Mouse (Mus musculus): ENCODE results near the gene Hsf2bp. TPM values are rescaled to one million over a fixed set of nuclear protein-coding genes. Genes with fewer than 3 reads are reported as not detected.

Gene Hsf2bp
- polyA plus RNA-seq, 1 experiment from 2014 or later, result 0.60 TPM

DNA sequence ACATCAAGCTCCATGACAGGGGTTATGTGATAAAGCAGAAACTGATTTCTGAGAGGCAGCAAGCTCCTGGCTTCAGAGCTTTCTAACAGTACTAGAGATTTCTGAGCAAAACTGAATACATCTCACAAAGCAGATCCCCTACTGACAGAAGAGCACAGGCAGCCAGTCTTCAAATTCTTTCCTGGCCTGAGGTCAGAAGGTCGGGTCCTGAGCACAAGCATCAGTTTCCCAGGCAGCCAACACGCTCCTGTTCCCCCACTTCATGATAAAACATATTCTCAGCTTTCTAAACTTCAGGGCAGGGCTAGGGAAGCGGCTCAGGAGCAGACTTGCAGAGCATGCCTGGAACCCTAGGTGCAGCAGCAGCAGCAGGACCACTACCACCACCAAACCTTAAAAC lies 52.7 kb downstream of the Hsf2bp start:
- Histone ChIP-seq H3K27me3 (replicated peaks) (no peaks in the 10 kb centered on the region), H3K9me3 (replicated peaks) (no peaks in the 10 kb centered on the region), H3K4me2 (no peak overlapping the region), H3K27ac (ENCODE audit: poor library complexity, severe bottlenecking) (no peak overlapping the region), H3K4me3 (no peak overlapping the region), H3K9ac (no peak overlapping the region), H3K4me1 (replicated peaks) (peaks cover 27% of the 10 kb centered on the region), H3K36me3 (no peaks in the 10 kb centered on the region)
- 36% methylated on average over 3 of the region's 3 CpGs for WGBS
- ATAC-seq (ENCODE audit: insufficient number of reproducible peaks, low FRiP score), result no peak

DNA sequence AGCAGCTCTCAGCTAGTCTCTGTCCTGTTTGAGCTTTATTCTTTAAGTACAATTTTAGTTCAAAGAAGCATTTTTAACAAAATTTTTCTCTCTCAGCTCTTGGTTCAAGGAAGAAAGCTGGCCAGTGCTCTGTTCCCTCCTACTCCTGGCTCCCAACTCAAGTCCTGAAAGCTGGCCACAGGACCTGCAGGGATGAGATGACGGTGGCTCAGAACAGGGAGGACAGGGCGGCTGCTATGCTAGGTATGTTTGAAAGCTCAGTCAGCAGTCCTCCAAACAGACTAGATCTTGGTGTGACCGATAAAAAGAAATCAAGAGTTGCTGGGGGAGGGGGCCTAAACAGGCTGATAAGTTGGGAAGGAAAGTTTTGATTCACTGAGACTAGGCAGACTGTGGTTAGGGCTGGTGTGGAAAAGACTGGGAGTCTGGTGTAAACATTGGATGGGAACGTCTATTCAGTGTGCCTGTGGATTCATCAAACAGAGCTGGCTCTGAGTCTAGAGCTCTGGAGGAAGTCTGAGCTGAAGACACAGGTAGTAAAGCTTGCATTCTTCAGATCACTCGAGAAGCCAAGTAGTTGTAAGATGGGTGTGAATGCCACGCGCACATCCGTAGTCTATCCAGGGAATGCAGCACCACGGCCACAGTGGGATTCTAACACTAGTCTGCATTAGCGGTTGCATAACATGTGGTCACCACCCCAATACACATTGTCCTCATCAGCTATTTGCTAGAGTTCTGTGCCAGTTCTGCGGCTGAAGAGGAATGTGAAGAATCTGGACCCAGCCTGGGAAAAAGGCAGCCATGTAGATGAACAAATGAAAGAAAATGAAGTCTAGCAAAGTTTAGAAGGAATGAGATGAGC lies 53.6 kb downstream of the Hsf2bp start:
- Histone ChIP-seq H3K4me2 (no peak overlapping the region), H3K4me3 (no peak overlapping the region), H3K27me3 (replicated peaks) (no peaks in the 10 kb centered on the region), H3K4me1 (replicated peaks) (peaks cover 22% of the 10 kb centered on the region), H3K9me3 (replicated peaks) (no peaks in the 10 kb centered on the region), H3K9ac (no peak overlapping the region), H3K36me3 (no peaks in the 10 kb centered on the region), H3K27ac (ENCODE audit: poor library complexity, severe bottlenecking) (no peak overlapping the region)
- 61% methylated on average over 11 of the region's 11 CpGs for WGBS
- ATAC-seq (ENCODE audit: insufficient number of reproducible peaks, low FRiP score), result no peak

DNA sequence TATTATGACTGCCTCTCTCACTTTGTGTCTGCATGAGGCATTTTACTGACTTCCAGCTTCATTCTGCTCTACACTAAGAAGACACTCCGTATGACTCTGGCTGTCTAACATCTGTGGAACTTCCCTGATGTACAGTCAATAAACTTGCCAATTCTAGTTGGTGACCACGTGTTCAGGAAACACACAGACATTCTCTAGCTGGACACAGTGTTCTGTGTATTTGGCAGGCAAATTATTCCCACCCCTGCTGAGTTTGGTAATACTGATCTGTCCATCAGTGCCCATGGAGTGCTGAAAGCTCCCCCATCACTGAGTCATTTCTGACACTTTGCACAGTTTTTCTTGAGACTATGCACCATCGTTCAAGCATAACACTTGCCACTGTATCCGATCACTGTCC lies 56.3 kb downstream of the Hsf2bp start:
- Histone ChIP-seq H3K27ac (ENCODE audit: poor library complexity, severe bottlenecking) (no peak overlapping the region), H3K4me2 (no peak overlapping the region), H3K27me3 (replicated peaks) (no peaks in the 10 kb centered on the region), H3K36me3 (no peaks in the 10 kb centered on the region), H3K4me1 (replicated peaks) (peaks cover 22% of the 10 kb centered on the region), H3K4me3 (no peak overlapping the region), H3K9me3 (replicated peaks) (no peaks in the 10 kb centered on the region), H3K9ac (no peak overlapping the region)
- no peak for ATAC-seq (ENCODE audit: insufficient number of reproducible peaks, low FRiP score)
- WGBS, result 71% methylated on average over 4 of the region's 4 CpGs

DNA sequence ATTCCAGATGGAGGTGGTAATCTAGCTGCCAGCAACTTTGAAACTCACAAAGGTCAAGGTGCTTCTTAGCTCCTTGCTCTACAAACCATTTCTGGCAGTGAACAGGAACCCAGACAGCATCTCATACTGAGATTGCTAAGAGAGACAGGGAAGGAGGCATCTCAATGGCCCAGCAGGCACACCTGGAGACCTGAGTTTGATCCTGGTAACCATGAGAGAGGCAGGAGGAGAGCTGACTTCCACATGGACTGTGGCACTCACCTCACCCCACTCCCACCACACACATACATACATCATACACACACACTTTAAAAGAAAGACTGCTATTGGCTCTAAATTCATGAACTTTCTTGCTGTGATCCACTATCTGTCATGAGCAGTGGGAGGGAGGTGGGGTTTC lies 59.0 kb downstream of the Hsf2bp start:
- ATAC-seq (ENCODE audit: insufficient number of reproducible peaks, low FRiP score), result no peak
- no peak overlapping the region for H3K4me2 ChIP-seq
- no peaks in the 10 kb centered on the region for H3K36me3 ChIP-seq
- H3K9ac ChIP-seq, result no peak overlapping the region
- H3K9me3 ChIP-seq (replicated peaks), result no peaks in the 10 kb centered on the region
- no peak overlapping the region for H3K4me3 ChIP-seq
- no peaks in the 10 kb centered on the region for H3K27me3 ChIP-seq (replicated peaks)
- H3K27ac ChIP-seq (ENCODE audit: poor library complexity, severe bottlenecking), result no peak overlapping the region
- peaks cover 21% of the 10 kb centered on the region for H3K4me1 ChIP-seq (replicated peaks)

DNA sequence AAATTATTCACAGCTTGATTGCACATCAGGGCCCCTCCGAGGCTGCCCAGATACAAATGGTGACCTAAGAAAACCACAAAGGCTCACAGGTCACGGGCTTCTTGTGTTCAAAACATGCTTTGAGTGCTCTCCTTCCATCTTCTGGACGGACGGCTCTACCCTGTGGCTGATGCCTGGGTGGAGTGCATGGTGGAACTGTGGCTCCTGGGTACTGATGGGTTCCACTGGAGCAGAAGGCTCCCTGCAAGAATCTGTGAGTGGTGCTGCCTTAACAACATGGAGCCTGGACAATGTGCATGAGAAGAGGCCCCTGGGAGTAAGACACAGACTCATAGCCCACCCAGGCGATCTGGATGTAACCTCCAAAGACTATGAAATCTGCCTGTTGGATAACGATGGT lies 59.6 kb downstream of the Hsf2bp start:
- no peaks in the 10 kb centered on the region for H3K36me3 ChIP-seq
- H3K9ac ChIP-seq, result no peak overlapping the region
- no peaks in the 10 kb centered on the region for H3K9me3 ChIP-seq (replicated peaks)
- WGBS, result 89% methylated on average over 6 of the region's 6 CpGs
- no peak overlapping the region for H3K4me2 ChIP-seq
- H3K4me1 ChIP-seq (replicated peaks), result peaks cover 14% of the 10 kb centered on the region
- no peak overlapping the region for H3K4me3 ChIP-seq
- ATAC-seq (ENCODE audit: insufficient number of reproducible peaks, low FRiP score), result no peak
- H3K27me3 ChIP-seq (replicated peaks), result no peaks in the 10 kb centered on the region
- H3K27ac ChIP-seq (ENCODE audit: poor library complexity, severe bottlenecking), result no peak overlapping the region

DNA sequence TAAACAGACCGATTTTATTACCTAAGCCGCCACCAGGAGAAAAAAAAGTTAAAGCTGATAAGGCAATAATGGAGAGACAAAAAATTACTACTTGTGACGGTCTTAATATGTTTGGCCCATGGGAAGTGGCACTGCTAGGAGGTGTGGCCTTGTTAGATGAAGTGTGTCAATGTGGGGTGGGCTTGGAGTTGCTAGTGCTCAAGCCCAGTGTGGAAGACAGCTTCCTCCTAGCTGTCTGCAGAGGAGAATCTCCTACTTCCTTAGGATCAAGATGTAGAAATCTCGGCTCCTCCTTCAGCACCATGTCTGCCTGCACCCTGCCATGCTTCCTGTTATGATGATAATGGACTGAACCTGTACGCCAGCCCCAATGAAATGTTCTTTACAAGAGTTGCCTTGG lies 61.5 kb downstream of the Hsf2bp start:
- no peak overlapping the region for H3K4me3 ChIP-seq
- H3K4me1 ChIP-seq (replicated peaks), result peaks cover 14% of the 10 kb centered on the region
- no peak for ATAC-seq (ENCODE audit: insufficient number of reproducible peaks, low FRiP score)
- 71% methylated on average over 5 of the region's 5 CpGs for WGBS
- no peak overlapping the region for H3K27ac ChIP-seq (ENCODE audit: poor library complexity, severe bottlenecking)
- no peaks in the 10 kb centered on the region for H3K27me3 ChIP-seq (replicated peaks)
- H3K9ac ChIP-seq, result no peak overlapping the region
- H3K4me2 ChIP-seq, result no peak overlapping the region
- no peaks in the 10 kb centered on the region for H3K36me3 ChIP-seq
- no peaks in the 10 kb centered on the region for H3K9me3 ChIP-seq (replicated peaks)

DNA sequence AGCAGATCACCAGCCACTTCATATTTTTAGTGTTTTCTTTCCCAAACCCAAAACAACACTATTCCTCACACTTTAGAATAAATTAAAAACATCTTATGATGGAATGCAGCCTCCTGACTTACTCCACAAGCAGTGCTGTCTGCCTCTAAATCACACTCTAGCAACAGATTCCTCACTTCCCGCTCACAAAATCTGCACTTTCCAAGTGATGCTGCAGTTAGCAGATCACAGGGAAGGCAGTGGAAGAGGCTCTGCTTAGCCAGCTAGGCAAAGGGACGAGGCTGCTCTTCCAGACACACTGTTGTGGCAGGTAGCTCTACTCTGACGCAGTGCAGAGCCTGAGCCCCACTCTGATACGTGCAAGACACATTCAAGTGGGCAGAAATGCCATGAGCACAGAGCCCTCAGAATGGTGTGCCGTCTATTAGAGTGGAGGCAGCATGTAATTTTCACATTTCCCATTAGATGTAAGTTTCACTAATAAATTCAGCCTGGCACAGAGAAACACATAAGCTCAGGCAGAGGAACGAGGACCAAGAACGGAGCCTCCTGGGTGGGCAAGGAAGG lies 62.4 kb downstream of the Hsf2bp start:
- no peak overlapping the region for H3K9ac ChIP-seq
- peaks cover 14% of the 10 kb centered on the region for H3K4me1 ChIP-seq (replicated peaks)
- no peak overlapping the region for H3K27ac ChIP-seq (ENCODE audit: poor library complexity, severe bottlenecking)
- no peaks in the 10 kb centered on the region for H3K27me3 ChIP-seq (replicated peaks)
- no peak overlapping the region for H3K4me2 ChIP-seq
- 52% methylated on average over 7 of the region's 7 CpGs for WGBS
- H3K9me3 ChIP-seq (replicated peaks), result no peaks in the 10 kb centered on the region
- no peaks in the 10 kb centered on the region for H3K36me3 ChIP-seq
- H3K4me3 ChIP-seq, result no peak overlapping the region
- no peak for ATAC-seq (ENCODE audit: insufficient number of reproducible peaks, low FRiP score)

DNA sequence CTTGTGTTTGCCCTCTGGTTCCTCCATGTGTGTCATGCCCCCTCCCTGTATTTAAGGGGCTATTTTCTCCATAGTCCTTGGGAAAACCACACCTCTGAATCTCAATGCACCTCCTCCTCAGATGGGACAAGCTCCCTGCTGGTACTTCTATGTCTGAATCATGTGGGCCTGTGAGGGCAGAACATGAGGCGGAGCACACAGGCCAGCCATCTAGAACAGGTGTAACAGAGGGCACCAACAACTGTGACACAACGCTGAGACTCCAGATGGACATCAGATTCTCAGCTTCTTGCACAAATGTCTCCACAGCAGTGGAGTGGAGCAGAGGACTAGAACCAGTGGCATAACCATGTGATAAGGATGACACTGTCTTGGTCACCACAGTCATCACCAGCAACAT lies 65.3 kb downstream of the Hsf2bp start:
- ATAC-seq (ENCODE audit: insufficient number of reproducible peaks, low FRiP score), result no peak
- Histone ChIP-seq H3K9me3 (replicated peaks) (no peaks in the 10 kb centered on the region), H3K27ac (ENCODE audit: poor library complexity, severe bottlenecking) (no peak overlapping the region), H3K4me2 (no peak overlapping the region), H3K36me3 (no peaks in the 10 kb centered on the region), H3K27me3 (replicated peaks) (no peaks in the 10 kb centered on the region), H3K4me1 (replicated peaks) (peaks cover 14% of the 10 kb centered on the region), H3K4me3 (no peak overlapping the region), H3K9ac (no peak overlapping the region)
- WGBS, result 86% methylated on average over 2 of the region's 2 CpGs

DNA sequence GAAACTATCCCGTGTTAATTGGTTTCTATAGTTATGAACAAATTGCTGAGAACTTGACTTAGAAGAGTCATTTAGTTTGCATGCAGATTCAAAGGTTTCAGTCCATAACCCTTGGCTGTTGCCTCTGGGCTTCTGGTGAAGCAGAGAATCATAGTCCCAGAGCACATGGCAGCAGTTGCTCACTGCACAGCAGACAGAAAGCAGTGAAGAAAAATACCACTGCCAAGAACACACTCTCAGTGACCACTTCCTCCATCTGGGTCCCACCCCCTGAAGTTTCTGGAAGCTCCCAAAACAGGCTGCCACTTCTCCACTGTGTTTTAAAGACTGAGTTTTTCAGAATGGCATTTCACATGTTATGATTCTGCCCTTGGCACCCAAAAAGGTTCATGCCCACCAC lies 67.3 kb downstream of the Hsf2bp start:
- no peak overlapping the region for H3K4me3 ChIP-seq
- no peak overlapping the region for H3K9ac ChIP-seq
- no peaks in the 10 kb centered on the region for H3K9me3 ChIP-seq (replicated peaks)
- ATAC-seq (ENCODE audit: insufficient number of reproducible peaks, low FRiP score), result no peak
- H3K27me3 ChIP-seq (replicated peaks), result no peaks in the 10 kb centered on the region
- H3K27ac ChIP-seq (ENCODE audit: poor library complexity, severe bottlenecking), result no peak overlapping the region
- peaks cover 12% of the 10 kb centered on the region for H3K4me1 ChIP-seq (replicated peaks)
- H3K36me3 ChIP-seq, result no peaks in the 10 kb centered on the region
- 67% methylated on average over 1 of the region's 1 CpGs for WGBS
- no peak overlapping the region for H3K4me2 ChIP-seq

DNA sequence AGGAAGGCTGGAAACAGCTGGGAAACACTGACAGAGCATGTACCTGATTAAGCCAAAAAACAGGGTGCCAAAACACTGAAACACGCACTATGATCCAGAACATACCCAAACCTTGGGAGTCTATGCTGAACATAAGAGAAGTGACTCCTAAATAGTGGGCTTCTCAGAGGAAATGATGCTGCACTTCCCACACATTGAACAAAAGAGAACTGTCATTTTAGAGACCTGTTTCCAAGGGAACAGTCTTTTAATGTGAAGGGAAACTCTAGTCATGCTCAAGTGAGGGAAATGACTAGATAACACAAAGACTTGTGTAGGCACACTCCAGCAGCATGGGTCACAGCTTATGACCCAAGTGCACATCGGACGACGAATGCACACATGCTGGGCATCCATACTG lies 68.8 kb downstream of the Hsf2bp start:
- no peak for ATAC-seq (ENCODE audit: insufficient number of reproducible peaks, low FRiP score)
- Histone ChIP-seq H3K36me3 (no peaks in the 10 kb centered on the region), H3K27ac (ENCODE audit: poor library complexity, severe bottlenecking) (no peak overlapping the region), H3K9ac (no peak overlapping the region), H3K4me2 (no peak overlapping the region), H3K9me3 (replicated peaks) (no peaks in the 10 kb centered on the region), H3K4me1 (replicated peaks) (peaks cover 4% of the 10 kb centered on the region; the same call in 1 of the 2 replicates), H3K4me3 (no peak overlapping the region), H3K27me3 (replicated peaks) (no peaks in the 10 kb centered on the region)
- WGBS, result 78% methylated on average over 4 of the region's 4 CpGs

DNA sequence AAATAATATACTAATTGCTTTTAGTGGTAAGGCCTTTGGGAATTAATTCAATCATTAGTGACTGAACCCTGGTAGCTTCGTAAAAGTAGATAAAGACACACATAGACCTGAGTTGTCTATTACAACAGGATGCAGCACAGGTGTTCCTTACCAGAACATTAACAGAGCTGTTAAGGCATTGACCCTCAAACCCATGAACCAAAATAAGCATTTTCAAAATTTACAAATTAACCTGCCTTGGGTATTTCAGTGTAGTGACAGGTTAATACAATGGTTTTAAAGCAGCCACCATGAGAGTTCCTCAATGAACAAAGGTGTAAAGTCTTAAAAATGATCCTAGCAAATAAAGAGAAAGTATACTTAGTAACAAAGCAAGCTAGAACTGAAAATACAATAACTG lies 69.6 kb downstream of the Hsf2bp start:
- Histone ChIP-seq H3K27me3 (replicated peaks) (no peaks in the 10 kb centered on the region), H3K36me3 (no peaks in the 10 kb centered on the region), H3K4me2 (no peak overlapping the region), H3K4me1 (replicated peaks) (peaks cover 4% of the 10 kb centered on the region; the same call in 1 of the 2 replicates), H3K9me3 (replicated peaks) (no peaks in the 10 kb centered on the region), H3K27ac (ENCODE audit: poor library complexity, severe bottlenecking) (no peak overlapping the region), H3K4me3 (no peak overlapping the region), H3K9ac (no peak overlapping the region)
- ATAC-seq (ENCODE audit: insufficient number of reproducible peaks, low FRiP score), result no peak
- 89% methylated on average over 1 of the region's 1 CpGs for WGBS

DNA sequence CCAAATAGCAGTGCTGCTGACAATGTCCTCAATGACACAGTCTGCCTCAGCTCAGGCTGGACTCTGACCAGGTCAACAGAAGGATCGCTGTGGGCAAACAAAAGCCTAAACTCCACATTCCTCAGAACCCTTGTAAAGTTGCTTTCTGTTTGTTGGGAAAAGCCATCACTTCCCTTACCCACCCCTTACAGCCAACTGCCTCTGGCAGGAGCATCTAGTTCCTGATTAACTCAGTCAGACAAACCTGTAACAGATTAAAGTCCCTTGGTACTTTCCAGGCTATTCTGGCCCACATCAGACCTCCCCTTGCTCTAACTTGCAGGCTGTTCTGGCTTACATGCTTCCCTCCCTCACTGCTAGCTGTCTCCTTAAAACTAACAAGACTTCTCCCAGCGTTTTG lies 70.5 kb downstream of the Hsf2bp start:
- no peak for ATAC-seq (ENCODE audit: insufficient number of reproducible peaks, low FRiP score)
- Histone ChIP-seq H3K9me3 (replicated peaks) (no peaks in the 10 kb centered on the region), H3K4me3 (no peak overlapping the region), H3K4me1 (replicated peaks) (peaks cover 4% of the 10 kb centered on the region; the same call in 1 of the 2 replicates), H3K9ac (no peak overlapping the region), H3K4me2 (no peak overlapping the region), H3K27ac (ENCODE audit: poor library complexity, severe bottlenecking) (no peak overlapping the region), H3K36me3 (no peaks in the 10 kb centered on the region), H3K27me3 (replicated peaks) (no peaks in the 10 kb centered on the region)
- 27% methylated on average over 2 of the region's 2 CpGs for WGBS

Data from heart, embryonic 12.5 days (tissue).